Mouse (Mus musculus): ENCODE results near the gene Tnfaip8l3. TPM values are rescaled to one million over a fixed set of nuclear protein-coding genes. Genes with fewer than 3 reads are reported as not detected.

Gene Tnfaip8l3
- total RNA-seq, 2 experiments from 2014 or later: 0.10 TPM

DNA sequence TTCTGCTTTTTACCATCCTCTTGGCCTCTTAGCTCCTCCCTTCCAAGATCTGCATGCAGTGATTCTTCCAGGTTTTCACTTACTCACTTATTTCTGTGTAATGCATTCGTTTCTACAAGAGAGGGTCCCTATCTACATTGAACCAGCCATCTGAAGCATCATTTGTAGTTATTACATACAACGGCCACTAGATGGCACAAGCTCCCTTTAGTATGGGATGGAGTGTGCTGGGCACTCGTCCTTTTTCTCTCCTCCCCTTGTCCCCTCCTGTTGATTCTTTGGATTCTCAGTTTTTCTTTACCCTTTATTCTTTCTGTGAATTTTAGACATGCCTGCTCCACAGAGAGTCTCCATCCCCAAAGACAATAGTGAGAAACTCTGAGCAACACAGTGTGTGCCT lies 77.3 kb downstream of the Tnfaip8l3 start:
- DNase-seq: peak in 1 of 2 experiments; percentile 18

DNA sequence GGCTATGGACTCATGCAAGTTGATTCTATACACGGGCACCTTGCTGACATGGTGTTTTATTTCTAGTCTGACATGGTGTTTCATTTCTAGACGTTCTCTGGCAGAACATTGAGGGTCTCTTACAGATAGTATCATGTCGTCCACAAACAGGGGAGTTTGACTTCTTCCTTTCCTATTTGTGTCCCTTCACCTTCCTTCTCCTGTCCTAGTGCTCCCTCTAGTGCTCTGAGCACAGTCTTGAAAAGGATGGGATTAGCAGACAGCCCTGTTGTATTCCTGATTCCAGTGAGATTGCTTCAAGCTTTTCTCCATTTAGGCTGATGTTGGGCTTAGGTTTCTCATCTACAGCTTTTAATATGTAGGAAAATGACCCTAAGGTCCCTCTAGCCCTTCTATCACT lies 81.2 kb downstream of the Tnfaip8l3 start:
- peak in 1 of 2 experiments; percentile 23 for DNase-seq

DNA sequence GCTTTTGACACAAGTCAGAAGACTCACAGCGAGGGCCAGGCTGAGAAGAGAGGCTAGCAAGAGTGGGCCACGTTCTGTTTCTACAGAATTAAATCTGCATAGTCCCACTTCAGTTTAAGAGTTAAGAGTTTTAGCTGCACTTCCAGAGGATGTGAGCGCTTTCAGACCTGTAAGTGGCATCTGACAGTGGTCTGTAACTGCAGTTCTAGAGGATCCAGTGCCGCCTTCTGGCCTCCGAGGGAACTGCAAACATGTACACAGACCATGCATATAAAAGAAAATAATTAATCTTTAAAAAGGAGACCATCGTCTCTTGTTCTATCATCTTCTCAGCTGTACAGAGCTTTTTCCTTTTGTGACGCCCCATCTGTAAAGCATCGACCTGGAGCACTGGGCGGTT lies 83.3 kb downstream of the Tnfaip8l3 start:
- peak; percentile 45 to 46 for DNase-seq

DNA sequence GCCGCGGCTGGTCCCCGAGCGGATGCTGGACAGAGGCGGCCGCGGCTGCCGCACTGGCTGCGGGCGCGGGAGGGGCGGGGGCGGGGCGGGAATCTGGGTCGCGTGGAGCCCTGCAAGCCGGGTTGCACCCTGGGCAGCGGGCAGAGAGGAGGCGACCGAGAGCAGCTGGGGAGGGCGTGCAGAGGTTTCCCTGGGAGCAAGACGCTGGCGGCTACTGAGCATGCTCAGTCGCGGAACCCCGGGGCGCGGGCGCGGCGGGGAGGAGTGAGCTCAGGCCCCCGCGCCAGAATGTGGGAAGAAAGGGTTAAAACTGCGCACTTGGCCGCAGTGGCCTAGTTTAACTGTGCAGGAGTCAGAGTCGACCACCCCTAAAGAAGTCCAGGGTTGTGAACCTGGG lies 93.1 kb downstream of the Tnfaip8l3 start, which contains the start of gene Elmod1:
TSS of gene Elmod1 (minus strand) at position 180 of the 397 bp plus-strand sequence.
- DNase-seq: peak; percentile 68 to 72

- DNase-seq: peak; percentile 10 to 18
Measured at GRCm38 (mm10) chr9:53974328-53975121, 93.7 kb downstream of the Tnfaip8l3 start.

GRCm38 (mm10) chr9:53973929-53974327 lies 94.3 kb downstream of the Tnfaip8l3 start:
- no peak for DNase-seq

Other genes starting within 250 kb of the Tnfaip8l3 start
- gene Sln, start 218.2 kb downstream of the Tnfaip8l3 start, total RNA-seq (2021): not detected
- 1 to 10 TPM; 2.6 to 3.5 TPM for gene Elmod1, start 93.1 kb downstream of the Tnfaip8l3 start, total RNA-seq (2021)
- gene Cyp19a1, start 199.7 kb upstream of the Tnfaip8l3 start, total RNA-seq (2021): not detected
- 1 to 10 TPM; 6.1 to 7.1 TPM for gene Gldn, start 218.1 kb upstream of the Tnfaip8l3 start, total RNA-seq (2021)

Data from adrenal gland, postnatal 36 days (tissue).